Mouse (Mus musculus) heart, postnatal 0 days (tissue): ENCODE measurements around the gene Tti1. TPM values are rescaled to one million over a fixed set of nuclear protein-coding genes. Genes with fewer than 3 reads are reported as not detected.
A peak's percentile ranks its signal among the peaks of the same experiment; 100 is the strongest.

Experiments used
- ATAC-seq: fragments of 200-750 bp; cut with Nextera tagmentation; 2 replicates; pipeline ENCODE4 v1.8.0; 2017; ENCODE audit warnings: low read depth, moderate number of reproducible peaks, moderate library complexity; ENCODE audit not compliant: insufficient read depth
- DNase-seq: peaks from one replicate; pipeline ENCODE4 v3.0.0-alpha.2; 2016; ENCODE audit warnings: low spot score
- H3K27ac ChIP-seq: fragments of 300-500 bp; sonication (generic); 2 replicates; pipeline ENCODE4 v1.5.1; 2014; ENCODE audit warnings: low read depth, mild to moderate bottlenecking
- H3K27me3 ChIP-seq: fragments of 300-500 bp; sonication (generic); 2 replicates; pipeline ENCODE4 v1.6.1; 2014; ENCODE audit warnings: low read length, mixed read lengths; ENCODE audit not compliant: control insufficient read depth, insufficient read depth
- H3K36me3 ChIP-seq: fragments of 300-500 bp; sonication (generic); replicated peaks from 2 replicates; pipeline ENCODE4 v1.6.1; 2014; ENCODE audit warnings: low read length, mixed read lengths; ENCODE audit not compliant: control insufficient read depth, insufficient read depth
- H3K4me1 ChIP-seq: fragments of 300-500 bp; sonication (generic); 2 replicates; pipeline ENCODE4 v1.6.1; 2014; ENCODE audit warnings: antibody characterized with exemption; ENCODE audit not compliant: control insufficient read depth, insufficient read depth
- H3K4me2 ChIP-seq: fragments of 300-500 bp; sonication (generic); 2 replicates; pipeline ENCODE4 v1.6.1; 2014; ENCODE audit warnings: low read depth, mild to moderate bottlenecking, low read length, moderate library complexity
- H3K4me3 ChIP-seq: fragments of 300-500 bp; sonication (generic); 2 replicates; pipeline ENCODE4 v1.5.1; 2014; ENCODE audit warnings: low read depth, low read length
- H3K9ac ChIP-seq: fragments of 300-500 bp; sonication (generic); replicated peaks from 2 replicates; pipeline ENCODE4 v1.6.1; 2014; ENCODE audit warnings: low read depth, low read length, mixed read lengths
- H3K9me3 ChIP-seq: fragments of 300-500 bp; sonication (generic); replicated peaks from 2 replicates; pipeline ENCODE4 v1.6.1; 2016; ENCODE audit warnings: low read length; ENCODE audit not compliant: control insufficient read depth
- CTCF ChIP-seq: IDR thresholded peaks from 2 replicates; pipeline ENCODE4 v1.5.1; 2016; ENCODE audit warnings: antibody characterized with exemption, control low read depth, low read depth
- EP300 ChIP-seq: IDR thresholded peaks from 2 replicates; pipeline ENCODE4 v1.6.1; 2016; ENCODE audit warnings: antibody characterized with exemption, low read depth
- whole genome bisulfite sequencing: fragments of 180-500 bp; shearing (Covaris S2); extraction: QIAGEN DNeasy Blood & Tissue Kit; methylation state at CpG from one replicate; pipeline ENCODE4 v1.1.7; 2014; 5-methylcytosine and 5-hydroxymethylcytosine counted together
- polyA plus RNA-seq: library from polyadenylated mRNA; unstranded; fragments of >200 nt; fragmentation: Nextera tagmentation; extraction: Ambion mirVana; gene quantifications from 2 replicates; pipeline ENCODE4 v1.2.1, GENCODE M21; 2015
- total RNA-seq: library from RNA; depleted of rRNA; stranded (reverse); fragments of >200 nt; gene quantifications from 2 replicates; pipeline ENCODE4 v1.2.3, GENCODE M21; 2014; ENCODE audit warnings: low replicate concordance; rRNA removed

Tti1 gene
- total RNA-seq (13.3 and 23.2 TPM in 2 replicates), polyA plus RNA-seq (12.5 and 13.2 TPM in 2 replicates)

DNA sequence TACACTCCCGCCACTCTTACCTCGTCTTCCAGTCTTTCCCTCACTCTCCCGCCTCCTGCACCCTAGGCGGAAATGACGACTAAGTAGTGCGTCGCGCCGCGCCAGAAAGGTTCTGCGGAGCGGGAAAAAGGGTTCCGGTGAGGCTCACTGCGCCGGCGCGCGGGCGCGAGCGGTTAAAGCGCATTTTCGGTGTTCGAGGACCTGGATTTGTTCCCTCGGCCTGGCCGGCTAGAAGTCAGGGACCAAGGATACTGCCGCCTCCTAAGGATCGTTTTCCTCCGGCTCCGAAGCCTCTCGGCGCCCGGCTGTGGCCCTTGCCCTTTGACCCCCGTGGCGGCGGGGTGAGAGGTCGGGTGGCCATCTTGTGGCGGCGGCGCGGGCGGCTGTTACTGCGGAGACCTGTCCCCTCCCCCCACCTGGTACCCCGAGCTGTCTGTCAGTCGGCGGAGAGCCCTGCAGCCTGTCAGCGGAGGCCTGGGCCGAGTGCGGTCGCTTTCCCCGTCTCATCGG is at the start of gene Tti1, which contains the start of gene Rprd1b:
TSS of gene Tti1 (minus strand) at position 80 of the 510 bp plus-strand sequence.
TSS of gene Rprd1b (plus strand) at position 144 of the 510 bp plus-strand sequence.
- Histone ChIP-seq H3K9ac (peak within 1 kb of the TSS; percentile 92), H3K27me3 (no peaks in the 10 kb centered on the region), H3K27ac (peak within 1 kb of the TSS; percentile 92), H3K36me3 (no peaks in the 10 kb centered on the region), H3K4me2 (peak within 1 kb of the TSS; percentile 84), H3K9me3 (no peaks in the 10 kb centered on the region), H3K4me3 (peak within 1 kb of the TSS; percentile 95), H3K4me1 (peaks cover 24% of the 10 kb centered on the region)
- WGBS, result under 1% methylated on average over 47 of the region's 52 CpGs
- peak; percentile 94 for ATAC-seq
- TF ChIP-seq EP300 (no peak; the same call in 1 of the 2 replicates), CTCF (no peak)
- DNase-seq, result peak; percentile 97

GRCm38 (mm10) chr2:158077981-158078380 is 49.7 kb upstream of the Tti1 start:
- TF ChIP-seq EP300 (no peak), CTCF (no peak)
- WGBS, result 58% methylated on average over 2 of the region's 2 CpGs
- Histone ChIP-seq H3K4me2 (no peak overlapping the region), H3K36me3 (peaks cover 38% of the 10 kb centered on the region), H3K27me3 (no peaks in the 10 kb centered on the region), H3K27ac (no peak overlapping the region), H3K4me3 (no peak overlapping the region), H3K9ac (no peak overlapping the region), H3K4me1 (no peaks in the 10 kb centered on the region), H3K9me3 (no peaks in the 10 kb centered on the region)
- DNase-seq, result no peak
- ATAC-seq, result no peak

DNA sequence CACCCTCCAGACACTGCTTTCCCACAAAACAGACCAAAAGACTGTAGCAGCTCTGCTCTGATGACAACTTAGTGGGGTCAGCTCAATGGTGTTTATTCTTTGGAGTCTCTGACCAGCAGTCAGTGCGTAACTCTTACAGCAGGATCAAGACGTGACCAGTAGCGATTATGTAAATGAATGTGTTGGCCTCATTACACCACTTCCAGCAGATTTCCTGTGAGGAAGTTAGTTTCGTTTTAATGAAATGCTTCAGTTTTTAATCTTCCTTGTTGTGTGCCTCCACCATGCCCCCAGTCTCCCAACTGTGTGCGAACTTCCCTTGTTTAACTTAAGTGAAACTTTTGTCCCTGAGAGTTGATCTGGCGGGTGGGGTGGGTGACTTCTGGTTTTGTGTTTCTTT is 48.5 kb upstream of the Tti1 start:
- DNase-seq (no peak), ATAC-seq (no peak)
- H3K4me3 ChIP-seq, result no peak overlapping the region
- WGBS, result 84% methylated on average over 6 of the region's 6 CpGs
- H3K9ac ChIP-seq, result no peak overlapping the region
- H3K27me3 ChIP-seq, result no peaks in the 10 kb centered on the region
- H3K4me2 ChIP-seq, result no peak overlapping the region
- H3K36me3 ChIP-seq, result peaks cover 51% of the 10 kb centered on the region
- TF ChIP-seq CTCF, result no peak
- no peak for TF ChIP-seq EP300
- H3K4me1 ChIP-seq, result peaks cover 3% of the 10 kb centered on the region; the same call in 1 of the 2 replicates
- no peak overlapping the region for H3K27ac ChIP-seq
- H3K9me3 ChIP-seq, result no peaks in the 10 kb centered on the region

DNA sequence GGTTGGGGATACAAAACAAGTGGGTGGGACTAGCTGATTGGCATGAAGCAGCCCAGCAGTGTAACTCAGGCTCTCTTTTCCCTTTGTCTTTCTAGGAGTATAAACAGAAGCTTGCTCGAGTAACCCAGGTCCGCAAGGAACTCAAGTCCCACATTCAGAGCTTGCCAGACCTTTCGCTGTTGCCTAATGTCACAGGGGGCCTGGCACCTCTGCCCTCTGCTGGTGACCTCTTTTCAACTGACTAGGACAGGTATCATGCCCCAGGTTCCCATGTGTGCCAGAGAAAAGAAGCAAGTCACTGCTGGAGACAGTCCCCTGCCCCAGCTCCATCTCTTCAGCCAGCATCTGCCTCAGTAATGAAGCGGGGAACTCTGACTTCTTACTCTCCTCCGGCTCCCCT is 46.6 kb upstream of the Tti1 start:
- Histone ChIP-seq H3K9me3 (no peaks in the 10 kb centered on the region), H3K9ac (no peak overlapping the region), H3K36me3 (peaks cover 61% of the 10 kb centered on the region), H3K27ac (no peak overlapping the region), H3K4me1 (peaks cover 15% of the 10 kb centered on the region), H3K4me3 (no peak overlapping the region), H3K27me3 (no peaks in the 10 kb centered on the region), H3K4me2 (no peak overlapping the region)
- WGBS, result 90% methylated on average over 5 of the region's 5 CpGs
- DNase-seq, result no peak
- no peak for ATAC-seq
- TF ChIP-seq EP300, result no peak
- TF ChIP-seq CTCF, result 0 out of 2 replicates have a peak, but pooled peaks have one; percentile 9

DNA sequence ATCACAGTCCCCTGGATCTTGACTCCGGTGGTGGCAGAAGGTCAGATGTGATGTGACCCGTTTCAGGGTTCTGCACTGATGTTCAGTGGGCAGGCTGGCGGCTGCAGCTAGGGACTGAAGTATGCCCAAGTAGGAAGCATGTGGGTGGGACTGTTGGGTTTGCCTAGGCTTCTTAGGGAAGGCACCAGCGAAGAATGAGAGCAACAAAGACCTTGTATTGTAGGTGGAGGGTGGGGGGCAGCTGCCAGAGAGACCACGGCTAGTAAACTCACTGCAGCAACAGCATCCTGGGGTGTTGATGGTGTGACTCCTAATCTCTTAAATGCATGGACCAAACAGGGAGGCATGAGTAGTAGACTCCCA is 43.4 kb upstream of the Tti1 start:
- WGBS, result 58% methylated on average over 5 of the region's 5 CpGs
- H3K9ac ChIP-seq, result no peak overlapping the region
- DNase-seq, result no peak

More for the DNA sequence above, 43.4 kb upstream of the Tti1 start:
- H3K9me3 ChIP-seq, result no peaks in the 10 kb centered on the region
- H3K4me3 ChIP-seq, result no peak overlapping the region
- H3K27ac ChIP-seq, result peak overlapping the region; percentile 83
- 0 out of 2 replicates have a peak, but pooled peaks have one; percentile 8 for ATAC-seq
- TF ChIP-seq EP300 (no peak), CTCF (no peak)
- no peak overlapping the region for H3K4me2 ChIP-seq
- peaks cover 62% of the 10 kb centered on the region for H3K36me3 ChIP-seq
- no peaks in the 10 kb centered on the region for H3K27me3 ChIP-seq
- peaks cover 22% of the 10 kb centered on the region for H3K4me1 ChIP-seq
